Mouse (Mus musculus) spleen, postnatal 36 days (tissue): ENCODE measurements at regions not wholly inside any gene's neighbourhood (a gene's known extent, or its start where the extent isn't known, plus 50 kb on each side); places are given as distances from the start of the nearest gene placed in this dataset.
"Not testable (repeated sequence)": the region's sequence is repeated elsewhere in the genome, so short reads cannot be mapped to it uniquely, and the experiment has no call there.

ENCODE experiments used
- DNase-seq, 2 experiments: peaks; one replicate each; pipeline ENCODE4 v3.0.0; 2022; ENCODE audit warnings: low spot score in 2 of 2, mixed read lengths in 1 of 2

- no peak for DNase-seq
Measured at GRCm38 (mm10) chr16:29913357-29914010, 150.7 kb upstream of the Hes1 start.

GRCm38 (mm10) chr16:29915346-29915745, 148.8 kb upstream of the Hes1 start:
- DNase-seq = no peak

- no peak for DNase-seq
Measured at GRCm38 (mm10) chr16:29917989-29918388, 146.2 kb upstream of the Hes1 start.

- no peak for DNase-seq
Measured at GRCm38 (mm10) chr16:29918396-29918795, 145.8 kb upstream of the Hes1 start.

- DNase-seq = no peak
Measured at GRCm38 (mm10) chr16:29920940-29921339, 143.2 kb upstream of the Hes1 start.

GRCm38 (mm10) chr16:29921385-29921784, 142.8 kb upstream of the Hes1 start:
- no peak for DNase-seq

GRCm38 (mm10) chr16:29927276-29927675, 136.9 kb upstream of the Hes1 start:
- DNase-seq = not testable (repeated sequence)

GRCm38 (mm10) chr16:29928291-29928690, 135.9 kb upstream of the Hes1 start:
- no peak for DNase-seq

GRCm38 (mm10) chr16:29931746-29932351, 132.3 kb upstream of the Hes1 start:
- DNase-seq = no peak

- no peak for DNase-seq
Measured at GRCm38 (mm10) chr16:29934649-29935048, 129.5 kb upstream of the Hes1 start.

- no peak for DNase-seq
Measured at GRCm38 (mm10) chr16:29938700-29939099, 125.5 kb upstream of the Hes1 start.

GRCm38 (mm10) chr16:29939331-29939850, 124.8 kb upstream of the Hes1 start:
- DNase-seq = no peak

- DNase-seq = no peak
Measured at GRCm38 (mm10) chr16:29939869-29940707, 124.1 kb upstream of the Hes1 start.

- no peak for DNase-seq
Measured at GRCm38 (mm10) chr16:29942111-29942510, 122.1 kb upstream of the Hes1 start.

- peak; percentile 24 to 42 for DNase-seq
Measured at GRCm38 (mm10) chr16:29943963-29944860, 120.0 kb upstream of the Hes1 start.

GRCm38 (mm10) chr16:29944966-29945365, 119.2 kb upstream of the Hes1 start:
- DNase-seq = no peak

GRCm38 (mm10) chr16:29945376-29945890, 118.8 kb upstream of the Hes1 start:
- peak; percentile 26 to 40 for DNase-seq

- DNase-seq = peak; percentile 24 to 34
Measured at GRCm38 (mm10) chr16:29945891-29946598, 118.1 kb upstream of the Hes1 start.

- DNase-seq = no peak
Measured at GRCm38 (mm10) chr16:29946966-29947365, 117.2 kb upstream of the Hes1 start.

GRCm38 (mm10) chr16:29947670-29948069, 116.5 kb upstream of the Hes1 start:
- peak; percentile 7 to 23 for DNase-seq
